Mouse (Mus musculus): ENCODE results near the gene Spns2. TPM values are rescaled to one million over a fixed set of nuclear protein-coding genes. Genes with fewer than 3 reads are reported as not detected.

The Spns2 gene
- polyA plus RNA-seq, 1 experiment from 2014 or later = 10.6 TPM

GRCm38 (mm10) chr11:72519895-72520294 lies 30.2 kb upstream of the Spns2 start:
- no peak overlapping the region for H3K27ac ChIP-seq
- peaks cover 5% of the 10 kb centered on the region; the same call in 1 of the 2 replicates for H3K4me1 ChIP-seq
- H3K27me3 ChIP-seq = no peaks in the 10 kb centered on the region
- no peak for ATAC-seq (ENCODE audit: insufficient number of reproducible peaks, low FRiP score, low TSS enrichment, low read depth)
- no peak overlapping the region for H3K4me2 ChIP-seq
- 71% methylated on average over 3 of the region's 3 CpGs for WGBS
- H3K9ac ChIP-seq = no peak overlapping the region
- no peaks in the 10 kb centered on the region for H3K36me3 ChIP-seq
- H3K9me3 ChIP-seq = no peaks in the 10 kb centered on the region
- no peak overlapping the region for H3K4me3 ChIP-seq

- 78% methylated on average over 4 of the region's 4 CpGs for WGBS
- ATAC-seq (ENCODE audit: insufficient number of reproducible peaks, low FRiP score, low TSS enrichment, low read depth) = no peak
- no peaks in the 10 kb centered on the region for H3K36me3 ChIP-seq
- no peak overlapping the region for H3K4me3 ChIP-seq
- H3K27me3 ChIP-seq = no peaks in the 10 kb centered on the region
- no peak overlapping the region for H3K9ac ChIP-seq
- peaks cover 5% of the 10 kb centered on the region; the same call in 1 of the 2 replicates for H3K4me1 ChIP-seq
- no peak overlapping the region for H3K4me2 ChIP-seq
- no peak overlapping the region for H3K27ac ChIP-seq
- no peaks in the 10 kb centered on the region for H3K9me3 ChIP-seq
These were observed 29.5 kb upstream of the Spns2 start for GRCm38 (mm10) chr11:72519189-72519588.

GRCm38 (mm10) chr11:72518449-72518848 lies 28.7 kb upstream of the Spns2 start:
- Histone ChIP-seq H3K9ac (no peak overlapping the region), H3K9me3 (no peaks in the 10 kb centered on the region), H3K27me3 (no peaks in the 10 kb centered on the region), H3K4me3 (no peak overlapping the region), H3K27ac (no peak overlapping the region), H3K36me3 (no peaks in the 10 kb centered on the region), H3K4me2 (no peak overlapping the region), H3K4me1 (peaks cover 5% of the 10 kb centered on the region; the same call in 1 of the 2 replicates)
- WGBS = 51% methylated on average over 2 of the region's 2 CpGs
- ATAC-seq (ENCODE audit: insufficient number of reproducible peaks, low FRiP score, low TSS enrichment, low read depth) = no peak

- Histone ChIP-seq H3K27ac (no peak overlapping the region), H3K36me3 (no peaks in the 10 kb centered on the region), H3K27me3 (no peaks in the 10 kb centered on the region), H3K9ac (no peak overlapping the region), H3K4me2 (no peak overlapping the region), H3K9me3 (no peaks in the 10 kb centered on the region), H3K4me3 (no peak overlapping the region), H3K4me1 (no peaks in the 10 kb centered on the region)
- no peak for ATAC-seq (ENCODE audit: insufficient number of reproducible peaks, low FRiP score, low TSS enrichment, low read depth)
- WGBS = 46% methylated on average over 3 of the region's 3 CpGs
These were observed 25.3 kb upstream of the Spns2 start for GRCm38 (mm10) chr11:72514967-72515366.

- no peak for ATAC-seq (ENCODE audit: insufficient number of reproducible peaks, low FRiP score, low TSS enrichment, low read depth)
- no peaks in the 10 kb centered on the region for H3K9me3 ChIP-seq
- no peaks in the 10 kb centered on the region for H3K27me3 ChIP-seq
- no peak overlapping the region for H3K9ac ChIP-seq
- peaks cover 2% of the 10 kb centered on the region for H3K4me1 ChIP-seq
- no peak overlapping the region for H3K4me2 ChIP-seq
- H3K27ac ChIP-seq = no peak overlapping the region
- no peaks in the 10 kb centered on the region for H3K36me3 ChIP-seq
- H3K4me3 ChIP-seq = no peak overlapping the region
- 89% methylated on average over 5 of the region's 5 CpGs for WGBS
These were observed 18.9 kb upstream of the Spns2 start for GRCm38 (mm10) chr11:72508651-72509050.

- no peak for ATAC-seq (ENCODE audit: insufficient number of reproducible peaks, low FRiP score, low TSS enrichment, low read depth)
- Histone ChIP-seq H3K27me3 (no peaks in the 10 kb centered on the region), H3K9me3 (no peaks in the 10 kb centered on the region), H3K36me3 (no peaks in the 10 kb centered on the region), H3K4me2 (no peak overlapping the region), H3K4me3 (no peak overlapping the region), H3K4me1 (peaks cover 11% of the 10 kb centered on the region), H3K9ac (no peak overlapping the region), H3K27ac (no peak overlapping the region)
These were observed 17.9 kb upstream of the Spns2 start for GRCm38 (mm10) chr11:72507651-72508050.

GRCm38 (mm10) chr11:72504016-72504797 lies 14.5 kb upstream of the Spns2 start:
- WGBS = 69% methylated on average over 10 of the region's 10 CpGs
- Histone ChIP-seq H3K27me3 (no peaks in the 10 kb centered on the region), H3K4me2 (no peak overlapping the region), H3K9me3 (no peaks in the 10 kb centered on the region), H3K9ac (no peak overlapping the region), H3K4me1 (peaks cover 30% of the 10 kb centered on the region), H3K4me3 (no peak overlapping the region), H3K27ac (no peak overlapping the region), H3K36me3 (no peaks in the 10 kb centered on the region)
- no peak for ATAC-seq (ENCODE audit: insufficient number of reproducible peaks, low FRiP score, low TSS enrichment, low read depth)

- ATAC-seq (ENCODE audit: insufficient number of reproducible peaks, low FRiP score, low TSS enrichment, low read depth) = no peak
- WGBS = 18% methylated on average over 5 of the region's 5 CpGs
- H3K27me3 ChIP-seq = no peaks in the 10 kb centered on the region
These were observed 13.8 kb upstream of the Spns2 start for GRCm38 (mm10) chr11:72503501-72503921.

GRCm38 (mm10) chr11:72502236-72502635 lies 12.5 kb upstream of the Spns2 start:
- Histone ChIP-seq H3K4me1 (peaks cover 30% of the 10 kb centered on the region), H3K36me3 (no peaks in the 10 kb centered on the region), H3K27ac (0 out of 2 replicates have a peak overlapping the region, but pooled peaks have one; percentile 43), H3K9ac (no peak overlapping the region), H3K9me3 (no peaks in the 10 kb centered on the region), H3K4me3 (no peak overlapping the region), H3K27me3 (0 out of 2 replicates have a peak, but pooled peaks cover 2% of the 10 kb centered on the region), H3K4me2 (no peak overlapping the region)
- 21% methylated on average over 8 of the region's 8 CpGs for WGBS
- no peak for ATAC-seq (ENCODE audit: insufficient number of reproducible peaks, low FRiP score, low TSS enrichment, low read depth)

More at GRCm38 (mm10) chr11:72503501-72503921, 13.8 kb upstream of the Spns2 start:
- Histone ChIP-seq H3K27ac (no peak overlapping the region), H3K4me1 (peaks cover 30% of the 10 kb centered on the region), H3K4me2 (no peak overlapping the region), H3K4me3 (no peak overlapping the region), H3K9me3 (no peaks in the 10 kb centered on the region), H3K36me3 (no peaks in the 10 kb centered on the region), H3K9ac (no peak overlapping the region)

- 12% methylated on average over 5 of the region's 5 CpGs for WGBS
- no peak overlapping the region for H3K9ac ChIP-seq
- no peak for ATAC-seq (ENCODE audit: insufficient number of reproducible peaks, low FRiP score, low TSS enrichment, low read depth)
- no peaks in the 10 kb centered on the region for H3K36me3 ChIP-seq
- peaks cover 30% of the 10 kb centered on the region for H3K4me1 ChIP-seq
- H3K9me3 ChIP-seq = no peaks in the 10 kb centered on the region
- peak overlapping the region; percentile 43; the same call in 1 of the 2 replicates for H3K27ac ChIP-seq
- H3K4me3 ChIP-seq = no peak overlapping the region
- 0 out of 2 replicates have a peak, but pooled peaks cover 2% of the 10 kb centered on the region for H3K27me3 ChIP-seq
- H3K4me2 ChIP-seq = 0 out of 2 replicates have a peak overlapping the region, but pooled peaks have one; percentile 1
These were observed 11.8 kb upstream of the Spns2 start for GRCm38 (mm10) chr11:72501426-72502002.

- Histone ChIP-seq H3K4me2 (no peak overlapping the region), H3K9ac (no peak overlapping the region), H3K4me1 (peaks cover 30% of the 10 kb centered on the region), H3K9me3 (no peaks in the 10 kb centered on the region), H3K36me3 (no peaks in the 10 kb centered on the region), H3K27me3 (0 out of 2 replicates have a peak, but pooled peaks cover 2% of the 10 kb centered on the region), H3K4me3 (no peak overlapping the region), H3K27ac (no peak overlapping the region)
- no peak for ATAC-seq (ENCODE audit: insufficient number of reproducible peaks, low FRiP score, low TSS enrichment, low read depth)
- 74% methylated on average over 4 of the region's 4 CpGs for WGBS
These were observed 10.4 kb upstream of the Spns2 start for GRCm38 (mm10) chr11:72500139-72500538.

GRCm38 (mm10) chr11:72497367-72497766 lies 7.7 kb upstream of the Spns2 start:
- Histone ChIP-seq H3K27me3 (0 out of 2 replicates have a peak, but pooled peaks cover 8% of the 10 kb centered on the region), H3K4me2 (no peak overlapping the region), H3K9ac (no peak overlapping the region), H3K9me3 (no peaks in the 10 kb centered on the region), H3K4me1 (peaks cover 16% of the 10 kb centered on the region), H3K4me3 (no peak overlapping the region), H3K27ac (no peak overlapping the region), H3K36me3 (no peaks in the 10 kb centered on the region)
- WGBS = 20% methylated on average over 4 of the region's 4 CpGs
- no peak for ATAC-seq (ENCODE audit: insufficient number of reproducible peaks, low FRiP score, low TSS enrichment, low read depth)

Measured in limb, embryonic 15.5 days (tissue).